In the genomic region with DNA sequence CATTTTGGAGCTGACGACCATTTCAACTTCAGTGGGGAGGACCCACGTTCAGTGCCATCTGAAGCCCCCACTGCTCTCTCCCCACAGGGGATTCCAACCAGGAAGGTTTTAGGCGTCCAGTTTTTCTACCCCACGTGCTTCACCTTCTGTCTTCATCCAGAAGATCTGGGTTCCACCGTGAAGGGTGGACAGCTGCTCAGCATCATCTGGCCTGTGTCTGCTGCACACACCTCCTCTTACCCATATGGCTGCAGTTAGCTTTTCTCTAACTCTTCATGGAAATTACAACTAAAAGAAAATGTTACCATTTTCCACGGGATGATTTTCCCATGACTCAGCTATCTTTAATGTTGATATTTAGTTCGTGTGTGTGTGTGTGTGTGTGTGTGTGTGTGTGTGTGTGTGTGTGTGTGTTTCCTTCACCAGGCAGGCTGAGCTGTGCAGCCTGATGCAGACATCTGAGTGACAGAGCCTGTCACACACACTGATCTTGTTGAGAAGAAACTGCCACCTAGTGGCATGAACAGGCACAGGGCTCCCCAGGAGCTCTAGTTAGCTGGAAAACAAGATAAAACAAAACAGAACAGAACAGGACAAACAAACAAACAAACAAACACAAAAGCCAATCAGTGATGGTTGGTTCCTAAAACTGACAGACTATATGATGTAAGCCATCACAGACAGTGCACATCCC, we compare ENCODE assay signal across 10 mouse cellular contexts.
DNase-seq lines count a peak whose midpoint lies in the region; ATAC-seq lines count a peak whose summit lies in the region.
"Had no signal": no experiment of that assay in that cellular context is flagged by ENCODE, and none has a peak within 500 bp of the region (broad histone marks: within the 10 kb centered on the region; RNA-seq: fewer than 3 reads in every experiment).

No protein-coding gene starts in this region.

- WGBS in neural tube, embryonic 15.5 days, result 58% methylated on average over 7 of the region's 7 CpGs

- no peak overlapping the region for H3K4me3 ChIP-seq in neural tube, embryonic 15.5 days (replicated peaks)
- H3K4me3 ChIP-seq: heart, embryonic 13.5 days had no signal

- H3K9ac ChIP-seq in neural tube, embryonic 15.5 days (replicated peaks), result no peak overlapping the region
- H3K9ac ChIP-seq: heart, embryonic 13.5 days had no signal

- no peaks in the 10 kb centered on the region for H3K4me1 ChIP-seq in neural tube, embryonic 15.5 days

- no peak overlapping the region for H3K4me2 ChIP-seq in neural tube, embryonic 15.5 days
- H3K4me2 ChIP-seq: heart, embryonic 13.5 days had no signal

- no peaks in the 10 kb centered on the region for H3K9me3 ChIP-seq in neural tube, embryonic 15.5 days (replicated peaks)
- H3K9me3 ChIP-seq: G1E; heart, embryonic 13.5 days had no signal

- peak; percentile 41 for DNase-seq in adrenal gland, postnatal 10 days
- no peak for DNase-seq in adrenal gland, postnatal 4 days (ENCODE audit: low spot score in 2 of 2)
- peak; percentile 13 to 44 for DNase-seq in spleen, adult 18-20 months
- no peak for DNase-seq in spleen, adult 12 weeks (ENCODE audit: low spot score)
- DNase-seq in forelimb bud, embryonic 11.5 days (ENCODE audit: low read depth, low spot score), result peak; percentile 32
- peak; percentile 50 to 65 for DNase-seq in layer of hippocampus, postnatal 10 days (ENCODE audit: low spot score in 2 of 2)
- DNase-seq in c-Kit-positive CD71-positive TER-119-positive erythroid progenitor cells, embryonic 14.5 days (ENCODE audit: low spot score), result no peak

- H3K36me3 ChIP-seq in neural tube, embryonic 15.5 days, result no peaks in the 10 kb centered on the region
- H3K36me3 ChIP-seq: G1E; heart, embryonic 13.5 days had no signal

- H3K27me3 ChIP-seq in neural tube, embryonic 15.5 days (replicated peaks), result no peaks in the 10 kb centered on the region; the same call in 1 of the 2 replicates
- H3K27me3 ChIP-seq: heart, embryonic 13.5 days had no signal

- peak; percentile 70; the same call in 1 of the 2 replicates for ATAC-seq in neural tube, embryonic 15.5 days (ENCODE audit: low FRiP score)

- no peak overlapping the region for H3K27ac ChIP-seq in neural tube, embryonic 15.5 days (replicated peaks)
- H3K27ac ChIP-seq: heart, embryonic 13.5 days had no signal

Comparison
In these comparisons a context has a peak if more than half of its experiments do, and no peak if none do; other contexts are left out.
1. DNase-seq: peak in adrenal gland, postnatal 10 days (single experiment), spleen, adult 18-20 months (2 of 2), forelimb bud, embryonic 11.5 days (single experiment) and layer of hippocampus, postnatal 10 days (2 of 2); none in adrenal gland, postnatal 4 days (0 of 2), spleen, adult 12 weeks (single experiment) and c-Kit-positive CD71-positive TER-119-positive erythroid progenitor cells, embryonic 14.5 days (single experiment).